Mouse (Mus musculus): ENCODE data around the gene Tmbim6.

Tmbim6 gene

DNA sequence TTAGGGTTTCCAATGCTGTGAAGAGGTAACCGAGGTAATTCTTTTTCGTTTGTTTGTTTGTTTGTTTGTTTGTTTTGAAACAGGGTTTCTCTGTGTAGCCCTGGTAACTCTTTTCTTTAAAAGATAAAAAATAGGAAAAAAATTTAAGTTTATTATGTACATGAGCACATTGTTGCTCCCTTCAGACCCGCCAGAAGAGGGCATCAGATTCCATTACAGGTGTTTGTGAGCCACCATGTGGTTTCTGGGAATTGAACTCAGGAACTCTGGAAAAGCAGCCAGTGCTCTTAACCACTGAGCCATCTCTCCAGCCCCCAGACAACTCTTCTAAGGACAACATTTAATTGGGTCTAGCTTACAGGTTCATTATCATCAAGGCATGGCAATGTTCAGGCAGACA is 6.6 kb upstream of the Tmbim6 start:
- peak; percentile 50 for DNase-seq

DNA sequence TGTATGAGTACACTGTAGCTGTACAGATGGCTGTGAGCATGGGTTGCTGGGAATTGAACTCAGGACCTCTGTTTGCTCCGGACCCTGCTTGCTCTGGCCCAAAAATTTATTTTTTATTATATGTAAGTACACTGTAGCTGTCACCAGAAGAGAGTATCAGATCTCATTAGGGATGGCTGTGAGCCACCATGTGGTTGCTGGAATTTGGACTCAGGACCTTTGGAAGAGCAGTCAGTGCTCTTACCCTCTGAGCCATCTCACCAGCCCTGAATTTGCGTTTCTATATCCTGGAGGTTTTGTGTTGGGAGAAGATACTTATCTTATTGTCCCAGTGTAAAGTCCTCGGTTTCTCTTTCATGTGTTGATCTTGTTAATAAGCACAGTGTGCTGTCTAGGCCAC is 5.9 kb upstream of the Tmbim6 start:
- DNase-seq: peak; percentile 87

DNA sequence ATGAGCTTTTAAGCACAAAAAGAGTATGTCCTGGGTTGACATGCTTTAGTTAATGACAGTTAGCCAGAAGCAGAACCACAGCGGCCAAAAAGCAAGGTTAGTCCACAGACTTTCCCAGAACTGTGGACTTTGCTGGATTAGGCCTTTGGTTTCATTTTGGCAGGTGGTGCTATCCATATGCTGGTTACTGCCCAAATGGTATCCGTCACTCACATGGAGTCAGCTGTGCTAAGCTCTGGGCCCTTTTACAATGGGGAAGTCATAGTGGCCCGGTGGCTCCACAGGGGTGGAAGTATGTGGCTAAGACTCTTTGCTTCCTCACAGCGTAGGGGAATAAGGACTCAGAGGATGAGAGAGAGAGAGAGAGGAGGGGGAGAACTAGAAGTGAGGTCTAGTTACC is 4.7 kb upstream of the Tmbim6 start:
- DNase-seq: peak; percentile 69

DNA sequence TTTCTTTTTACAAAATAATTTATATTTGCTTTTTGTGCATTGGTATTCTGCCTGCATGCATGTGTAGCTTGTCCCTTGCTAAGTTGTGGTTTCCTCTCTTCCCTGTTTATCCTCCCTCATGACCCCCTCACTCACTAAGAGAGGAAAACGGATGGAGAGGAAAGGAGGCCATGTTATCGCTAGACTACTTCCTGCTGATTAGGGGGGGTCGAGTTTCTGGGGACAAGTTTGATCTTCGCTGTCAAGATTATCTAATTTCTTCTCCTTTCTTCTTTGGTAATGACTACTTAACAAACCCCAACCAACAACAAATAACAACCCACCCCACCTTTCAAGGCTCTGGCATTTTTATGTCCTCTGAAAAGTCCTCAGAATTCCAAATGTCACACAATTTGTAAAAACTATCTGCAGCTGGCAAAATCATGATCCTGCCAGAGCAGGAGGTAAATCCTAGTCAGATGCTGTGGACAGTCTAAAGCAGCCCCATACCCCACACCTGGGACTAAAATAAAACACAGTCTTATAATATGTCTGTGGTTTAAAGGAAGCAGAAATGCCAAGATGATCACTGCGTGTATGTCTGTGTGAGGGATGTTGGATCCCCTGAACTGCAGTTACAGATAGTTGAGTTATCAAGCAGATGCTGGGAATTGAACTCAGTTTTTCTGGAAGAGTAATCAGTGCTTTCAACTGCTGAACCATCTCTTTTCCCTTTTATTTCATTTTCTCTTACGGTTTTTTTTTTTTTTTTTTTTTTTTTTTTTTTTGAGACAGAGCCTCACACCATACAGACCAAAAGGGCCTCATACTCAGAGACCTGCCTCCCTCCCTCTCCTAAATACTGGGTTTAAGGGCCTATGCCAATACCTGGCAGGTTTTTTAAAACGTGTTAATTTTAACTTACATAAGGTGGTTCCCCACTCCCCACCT is 1.9 kb upstream of the Tmbim6 start:
- DNase-seq: no peak

DNA sequence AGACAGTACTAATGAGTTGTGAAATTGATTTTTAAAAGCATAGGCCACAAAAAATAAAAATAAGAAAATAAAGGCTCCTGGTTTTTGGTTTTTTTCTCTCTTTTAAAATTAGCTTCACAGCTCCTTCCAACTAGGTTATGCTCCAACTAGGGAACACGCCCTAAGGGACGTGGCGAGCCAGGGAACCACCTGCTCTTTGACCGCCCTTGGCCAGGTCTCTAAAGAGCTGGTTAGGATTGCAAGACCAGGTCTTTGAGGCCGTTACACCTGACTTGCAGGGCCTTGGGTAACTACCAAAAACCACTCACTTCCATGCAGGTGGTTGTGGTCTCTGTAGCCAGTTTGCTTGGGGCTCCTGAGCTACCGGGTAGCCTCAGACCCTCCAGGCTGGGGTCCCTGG is 707 bp upstream of the Tmbim6 start:
- DNase-seq: peak; percentile 91

DNA sequence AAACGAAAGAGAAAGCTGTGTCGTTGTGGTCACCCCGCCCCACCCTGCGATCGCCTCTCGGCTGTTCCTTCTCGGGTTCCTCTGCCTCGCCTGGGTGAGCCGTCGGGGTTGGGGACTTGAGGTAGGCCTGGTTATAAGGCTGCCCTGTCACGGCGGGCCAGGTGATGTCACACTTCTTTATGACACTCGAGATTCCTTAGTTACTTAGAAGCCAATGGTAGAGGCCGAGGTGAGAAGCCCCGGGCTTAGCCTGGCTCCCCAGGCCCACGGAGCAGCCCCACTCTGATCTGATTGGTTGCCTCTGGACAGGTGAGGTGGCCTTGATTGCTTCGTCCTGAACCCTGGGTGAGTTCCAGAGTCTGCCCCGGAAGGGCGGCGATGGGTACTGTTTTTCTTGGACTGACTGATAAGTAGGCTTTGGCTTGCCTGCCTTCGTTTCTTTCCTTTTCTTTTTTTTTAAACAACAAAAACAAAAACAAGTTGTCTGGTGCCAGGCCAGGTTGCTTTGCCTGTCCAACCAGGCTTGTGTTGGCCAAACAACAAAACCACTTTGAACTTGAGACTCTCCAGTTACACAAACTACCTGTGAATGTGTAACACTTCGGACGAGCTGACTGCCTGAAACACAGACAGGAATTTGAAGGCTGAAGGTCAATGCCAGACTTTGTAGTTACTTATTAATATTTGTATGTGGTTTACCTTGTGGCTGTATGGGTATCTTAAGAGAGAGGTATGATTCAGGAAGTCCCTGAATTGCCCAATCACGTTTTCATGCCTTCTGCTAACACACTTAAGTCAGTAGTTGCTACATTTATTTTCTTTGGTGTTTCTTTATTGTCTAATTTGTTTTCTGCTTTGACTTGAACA is 937 bp downstream of the Tmbim6 start:
- peak; percentile 96 for DNase-seq

DNA sequence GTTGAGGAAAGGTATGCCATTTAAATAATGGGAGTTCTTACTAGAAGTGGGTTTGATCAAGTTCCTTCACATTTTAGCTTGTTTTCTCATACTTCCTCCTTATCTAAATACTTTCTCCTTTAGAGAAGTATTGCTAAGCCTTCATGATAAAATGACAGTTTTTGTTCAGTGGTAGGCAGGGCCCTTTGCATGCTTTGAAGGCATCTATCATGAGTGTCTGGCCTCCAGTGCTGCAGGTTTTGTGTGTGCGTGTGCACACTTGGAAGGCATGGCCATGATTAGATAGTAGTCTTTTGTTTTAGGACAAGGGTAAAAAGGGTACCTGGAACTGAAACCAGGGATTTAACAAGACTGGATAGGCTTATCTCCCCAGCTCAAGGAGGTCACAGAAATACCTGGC is 3.8 kb downstream of the Tmbim6 start:
- no peak for DNase-seq

DNA sequence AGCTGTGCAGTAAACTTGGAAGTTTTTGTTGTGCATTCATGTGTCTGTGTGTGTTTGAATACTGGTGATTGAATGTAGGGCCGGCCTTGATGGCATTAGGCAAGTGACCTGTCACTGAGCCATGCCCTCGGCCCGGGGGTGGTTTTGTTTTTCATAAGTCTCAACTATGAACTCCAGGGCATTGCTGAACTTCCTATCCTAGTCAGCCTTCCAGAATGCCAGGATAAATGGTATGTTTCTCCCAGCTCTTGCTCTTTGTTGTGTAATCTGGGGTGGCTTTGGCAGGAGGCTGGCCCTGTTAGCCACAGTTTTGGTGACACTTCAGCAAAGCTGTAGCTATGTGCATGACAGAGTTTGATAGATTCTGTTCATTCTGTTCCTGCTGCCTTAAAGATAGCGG is 4.2 kb downstream of the Tmbim6 start:
- DNase-seq: peak; percentile 50

DNA sequence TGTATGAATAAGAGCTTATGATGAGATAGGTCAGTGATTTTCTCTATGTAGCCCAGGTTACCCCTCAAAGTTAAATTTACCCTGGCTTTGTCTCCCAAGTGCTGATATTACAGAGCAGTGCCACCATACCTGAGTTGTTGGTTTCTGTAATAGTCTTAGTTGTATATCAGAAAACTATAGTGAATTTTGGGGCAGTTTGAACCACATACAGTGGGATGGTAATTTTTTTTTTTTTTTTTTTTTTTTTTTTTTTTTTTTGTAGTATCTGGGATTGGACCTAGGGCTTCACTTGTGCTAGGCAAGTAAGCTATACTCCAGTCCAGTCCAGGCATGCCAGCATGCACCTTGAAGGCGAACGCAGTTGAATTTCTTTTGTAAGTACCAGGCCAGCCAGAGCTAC is 4.9 kb downstream of the Tmbim6 start:
- no peak for DNase-seq

DNA sequence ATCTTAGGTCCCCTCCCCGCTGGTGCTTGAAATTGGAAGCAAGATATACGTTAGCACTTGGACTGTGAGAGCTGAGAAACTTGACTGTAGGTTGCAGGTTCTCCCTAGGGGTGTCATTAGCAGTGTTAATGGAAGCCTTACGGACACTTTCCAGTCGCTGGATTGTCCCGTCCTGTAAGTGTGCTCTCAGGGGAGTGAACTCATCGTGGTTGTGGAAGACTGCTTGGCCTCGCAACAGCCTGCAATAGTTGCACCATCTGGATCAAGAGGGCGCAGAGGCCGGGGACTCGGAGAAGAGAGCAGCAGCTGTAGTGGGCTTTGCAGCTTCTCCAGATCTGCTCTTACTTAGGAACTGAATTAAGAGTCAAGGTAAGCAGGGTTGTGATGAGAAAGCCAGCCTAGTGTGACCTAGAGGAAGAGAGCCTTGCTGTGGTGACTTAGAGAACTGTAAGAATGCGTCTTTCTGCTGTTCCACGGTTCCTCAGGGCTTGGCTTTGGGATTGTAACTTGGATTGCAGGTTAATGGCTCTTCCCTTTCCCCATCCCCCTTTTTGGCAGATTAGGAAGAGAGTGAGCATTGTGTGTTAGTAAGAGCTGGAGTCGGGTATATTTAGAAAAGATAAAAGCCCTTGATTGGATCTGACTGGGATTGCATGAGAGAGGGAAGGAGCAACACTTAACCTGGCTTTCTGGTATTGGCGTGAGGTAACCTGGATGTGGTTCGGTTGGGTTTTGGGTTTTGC is 7.0 kb downstream of the Tmbim6 start:
- DNase-seq: peak; percentile 26

DNA sequence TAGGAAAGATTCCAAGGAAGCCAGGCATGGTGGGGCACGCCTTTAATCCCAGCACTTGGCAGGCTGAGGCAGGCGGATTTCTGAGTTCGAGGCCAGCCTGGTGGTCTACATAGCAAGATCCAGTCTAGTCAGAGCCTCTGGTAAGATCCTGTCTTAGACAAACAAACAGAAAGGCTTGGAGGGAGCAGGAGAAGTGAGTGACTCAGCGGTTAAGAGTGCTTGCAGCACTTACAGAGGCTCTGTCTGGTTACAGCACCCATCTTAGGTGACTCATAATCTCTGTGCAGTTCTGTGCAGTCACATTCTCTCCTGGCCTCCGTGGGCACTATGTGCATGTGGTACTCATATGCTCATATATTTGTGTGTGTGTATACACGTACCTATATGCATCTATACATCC is 7.9 kb downstream of the Tmbim6 start:
- DNase-seq: no peak

DNA sequence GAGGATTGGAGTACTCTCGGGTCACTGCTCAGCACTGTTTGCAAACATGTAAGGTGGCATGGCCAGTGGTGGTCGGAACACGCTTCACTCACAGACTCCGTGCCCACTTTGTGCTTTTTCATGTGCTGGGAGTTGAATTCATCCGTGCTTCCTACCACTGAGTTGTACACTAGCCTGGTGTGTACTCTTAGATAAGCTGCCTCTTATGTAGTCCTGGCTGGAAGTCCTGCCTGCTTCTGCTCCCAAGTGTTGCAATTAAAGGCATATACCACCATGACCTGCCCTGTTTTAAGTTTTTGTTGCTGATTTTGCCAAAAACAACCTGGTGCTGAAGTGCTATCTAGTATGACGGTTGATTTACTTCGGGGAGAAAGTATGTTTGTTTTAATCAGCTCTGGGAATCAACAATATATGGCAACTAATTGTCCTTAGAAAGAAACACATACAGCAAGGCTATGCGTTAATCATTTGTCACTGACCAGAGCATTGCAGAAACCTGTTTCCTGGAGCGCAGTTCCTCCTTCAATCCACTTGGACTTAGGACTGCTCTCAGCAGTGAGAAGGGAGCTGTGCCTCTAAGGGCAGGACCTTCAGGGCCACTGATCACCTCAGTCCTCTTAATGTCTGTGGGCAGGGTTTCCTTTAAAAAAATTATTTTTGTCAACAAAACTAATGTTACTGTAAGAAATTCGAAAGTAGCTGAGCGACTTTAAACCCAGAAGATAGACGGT is 10.6 kb downstream of the Tmbim6 start:
- peak; percentile 78 for DNase-seq

DNA sequence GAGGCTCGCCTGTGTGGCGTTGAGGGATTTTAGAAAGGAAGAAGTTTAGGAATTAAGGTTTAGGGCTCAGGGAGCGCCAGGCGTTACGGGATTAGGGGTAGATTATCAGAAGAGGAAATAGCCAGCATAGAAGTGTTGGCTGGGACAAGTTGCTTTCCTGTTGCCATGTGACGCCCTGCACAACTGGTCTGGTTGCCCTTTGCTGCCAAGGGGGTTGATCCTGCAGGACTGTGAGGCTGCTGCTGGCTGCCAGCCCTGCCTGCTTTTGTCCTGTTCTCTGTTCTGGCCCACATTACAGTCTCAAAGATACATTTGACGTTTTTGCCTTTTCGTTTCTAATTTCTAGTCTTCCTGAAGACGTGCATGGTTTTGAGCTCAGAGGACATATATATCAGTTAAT is 12.5 kb downstream of the Tmbim6 start:
- DNase-seq: peak; percentile 71

DNA sequence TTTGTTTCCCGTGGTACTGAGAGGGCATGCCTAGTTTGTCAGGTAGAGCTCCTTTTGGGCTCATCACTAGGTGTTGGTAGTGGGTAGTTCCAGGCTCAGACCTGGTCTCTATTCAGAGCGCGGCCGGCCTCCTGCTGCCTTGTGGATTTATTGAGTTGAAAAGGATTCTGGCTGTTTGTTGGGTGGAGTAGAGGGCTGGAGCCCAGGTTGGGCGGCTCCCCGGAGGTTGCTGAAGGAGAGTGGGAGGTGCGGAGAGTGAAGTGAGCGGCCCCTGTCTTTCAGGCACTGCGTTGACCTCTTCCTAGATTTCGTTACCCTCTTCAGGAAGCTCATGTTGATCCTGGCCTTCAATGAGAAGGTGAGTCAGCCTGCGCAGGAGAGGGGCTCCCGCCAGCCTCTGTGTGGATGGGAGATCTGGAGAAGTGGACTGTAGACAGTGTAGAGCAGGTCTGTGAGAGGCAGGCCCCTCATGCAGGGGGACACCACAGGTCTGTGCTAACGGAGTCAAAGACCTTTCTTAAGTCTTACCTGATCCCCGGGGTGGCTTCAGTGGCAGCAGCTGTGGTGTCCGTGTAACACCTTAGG is 14.4 kb downstream of the Tmbim6 start:
- no peak for DNase-seq

DNA sequence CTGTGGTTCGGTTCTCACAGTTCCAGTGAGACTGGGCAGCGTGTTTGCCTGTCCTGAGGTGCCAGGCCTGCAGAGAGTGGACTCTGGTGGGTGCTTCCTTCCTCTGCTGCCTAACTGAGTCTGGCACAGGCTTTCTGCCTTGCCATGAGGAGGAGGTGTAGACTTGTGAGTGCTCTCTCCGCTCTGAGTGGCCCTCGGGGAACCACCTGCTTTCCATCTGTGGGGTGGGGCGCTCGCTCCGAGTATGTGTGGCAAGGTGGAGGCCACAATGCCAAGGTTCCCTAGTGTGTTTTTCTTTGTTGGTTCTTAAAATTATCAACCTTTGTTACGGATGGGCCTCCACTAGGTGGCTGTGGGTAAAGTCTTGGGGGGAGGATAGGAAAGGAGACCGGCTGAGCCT is 16.2 kb downstream of the Tmbim6 start:
- no peak for DNase-seq

DNA sequence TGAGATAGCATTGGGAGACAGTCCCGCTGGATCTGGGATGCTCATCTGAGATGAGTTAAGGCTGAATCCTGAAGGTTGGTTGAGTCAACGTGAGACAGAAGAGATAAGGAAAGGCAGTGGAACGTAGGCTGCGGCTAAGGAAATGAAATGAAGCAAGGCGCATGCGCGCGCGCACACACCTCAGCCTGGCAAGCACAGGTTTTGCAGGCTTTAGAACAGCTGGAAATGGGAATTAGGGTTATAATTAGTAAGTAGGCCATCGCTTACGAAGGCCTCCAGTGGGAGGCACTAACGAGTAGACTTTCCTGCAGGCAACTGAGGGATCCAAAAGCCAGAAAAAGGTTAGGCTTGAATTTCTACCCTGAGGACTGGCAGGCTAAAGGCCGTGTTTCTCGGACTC is 19.1 kb downstream of the Tmbim6 start:
- DNase-seq: peak; percentile 36

DNA sequence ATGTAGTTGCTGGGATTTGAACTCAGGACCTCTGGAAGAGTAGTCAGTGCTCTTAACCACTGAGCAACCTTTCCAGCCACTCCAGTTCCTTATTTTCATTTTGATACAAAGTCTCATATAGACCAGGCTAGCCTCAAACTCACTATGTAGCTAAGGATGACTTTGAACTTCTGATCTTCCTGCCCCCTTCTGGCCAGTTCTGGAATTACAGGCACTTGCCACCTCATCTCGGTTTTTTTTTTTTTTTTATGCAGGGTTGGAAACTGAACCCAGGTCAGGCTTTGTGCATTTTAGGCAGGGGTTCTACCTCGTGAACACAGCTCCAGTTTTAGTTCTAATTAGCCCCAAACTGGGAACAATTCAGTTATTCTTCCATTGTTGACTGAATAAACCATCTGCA is 23.1 kb downstream of the Tmbim6 start:
- DNase-seq: peak; percentile 69

DNA sequence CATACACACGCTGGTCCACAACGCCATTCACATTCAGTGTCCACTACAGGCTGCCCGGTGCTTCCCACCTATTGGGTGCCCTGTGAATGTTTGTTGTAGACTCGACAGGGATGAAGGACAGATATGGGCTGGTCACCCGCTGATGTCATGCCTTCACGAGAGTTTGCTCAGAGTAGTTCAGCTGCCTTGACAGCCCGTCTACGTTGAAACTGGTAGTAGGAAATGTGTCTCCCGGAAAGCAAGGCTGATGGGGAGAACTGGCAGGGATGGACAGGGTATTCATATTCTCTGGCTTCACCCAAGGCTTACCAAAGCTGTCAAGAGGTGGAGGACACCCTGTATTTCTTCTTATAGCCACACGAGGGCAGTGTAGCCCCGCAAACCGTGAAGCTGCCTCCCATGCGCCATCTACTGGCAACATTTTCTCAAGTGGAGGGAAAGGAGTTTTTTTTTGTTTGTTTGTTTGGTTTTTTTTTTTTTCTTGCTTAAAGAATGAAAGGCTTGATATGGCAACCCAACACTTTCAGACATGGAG is 23.7 kb downstream of the Tmbim6 start:
- peak; percentile 88 for DNase-seq

DNA sequence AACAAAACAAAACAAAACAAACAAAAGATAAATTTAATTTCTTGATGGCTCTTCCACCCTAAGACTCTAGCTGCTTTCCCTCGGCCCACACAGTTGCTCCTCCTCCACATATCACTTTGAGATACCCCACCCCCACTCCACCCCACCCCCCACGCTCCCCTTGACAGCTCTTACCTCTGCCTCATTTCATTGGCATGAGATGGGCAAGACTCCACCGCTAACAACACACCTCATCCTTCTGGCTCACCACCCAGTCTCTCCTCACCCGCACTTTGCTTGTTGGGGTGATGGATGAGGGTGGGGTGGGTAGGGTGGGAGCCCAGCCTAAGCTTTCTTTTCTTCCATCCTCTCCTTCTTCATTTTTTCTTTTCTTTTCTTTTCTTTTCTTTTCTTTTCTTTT is 24.3 kb downstream of the Tmbim6 start:
- DNase-seq: no peak

DNA sequence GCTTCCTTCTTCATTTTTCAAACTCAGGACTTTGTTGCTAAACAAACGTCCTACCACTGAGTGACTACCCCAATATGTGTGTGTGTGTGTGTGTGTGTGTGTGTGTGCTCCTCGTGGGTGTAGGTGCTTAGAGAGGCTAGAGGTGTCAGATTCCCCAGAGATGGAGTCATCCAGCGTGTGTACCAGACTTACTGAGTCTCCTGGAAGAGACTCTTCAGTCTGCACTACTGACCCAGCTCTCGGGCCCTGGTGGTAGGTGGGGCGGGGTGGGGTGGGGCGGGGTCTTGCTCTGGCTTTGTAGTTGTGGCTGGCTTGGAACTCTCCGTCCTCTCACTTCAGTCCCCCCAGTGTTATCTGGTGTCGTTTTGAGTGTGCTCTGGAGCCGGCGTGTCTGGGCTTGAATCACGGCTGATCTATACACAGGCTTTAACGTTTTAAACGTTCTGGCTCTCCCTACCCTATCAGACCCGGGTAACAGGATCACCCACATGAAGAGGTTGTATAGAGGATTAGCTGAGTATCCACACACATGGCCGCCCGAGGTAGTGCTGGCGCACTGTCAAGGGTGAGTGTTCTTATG is 25.1 kb downstream of the Tmbim6 start:
- DNase-seq: no peak

DNA sequence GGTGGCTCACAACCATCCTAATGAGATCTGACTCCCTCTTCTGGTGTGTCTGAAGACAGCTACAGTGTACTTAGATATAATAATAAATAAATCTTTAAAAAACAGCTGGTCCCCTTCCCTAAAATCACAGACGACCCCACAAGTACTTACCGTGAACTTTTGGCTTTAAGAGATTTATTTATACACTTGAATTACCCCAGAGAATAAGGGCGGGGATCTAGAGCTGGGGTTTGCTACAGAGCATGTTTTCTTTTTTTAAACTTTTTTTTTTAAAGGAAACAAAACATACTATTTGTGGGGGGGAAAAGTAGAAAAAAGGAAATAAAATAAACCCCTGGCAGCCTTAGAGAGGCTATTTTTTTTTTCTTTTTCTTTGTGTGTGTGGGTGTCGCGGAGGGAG is 27.4 kb downstream of the Tmbim6 start:
- no peak for DNase-seq

All from kidney, adult 9 months (tissue).